Comparison of ENCODE assay signal across 28 mouse cellular contexts in the genomic region with DNA sequence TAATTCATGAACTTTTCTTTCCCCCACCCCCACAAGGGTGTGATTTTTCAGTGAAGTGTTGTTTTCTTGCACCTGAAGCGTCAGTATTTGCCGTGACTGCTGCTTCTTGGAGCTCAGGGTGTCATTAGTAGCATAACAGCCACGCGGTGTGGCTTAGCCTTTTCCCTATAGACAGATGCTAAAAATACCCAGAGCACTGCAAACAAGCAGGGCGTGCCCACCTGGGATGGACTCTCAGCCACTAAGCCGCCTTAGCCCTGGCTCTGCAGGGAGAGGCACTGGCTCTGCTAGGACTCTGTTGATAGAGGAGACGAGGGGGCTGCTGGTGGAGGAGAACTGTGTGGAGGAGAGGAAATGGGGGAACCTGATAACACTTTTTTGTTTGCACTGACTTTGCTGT. TPM values are rescaled to one million over a fixed set of nuclear protein-coding genes. Genes with fewer than 3 reads are reported as not detected.
DNase-seq lines count a peak whose midpoint lies in the region; ATAC-seq and TF ChIP-seq lines count a peak whose summit lies in the region.
"Had no signal": no experiment of that assay in that cellular context is flagged by ENCODE, and none has a peak within 500 bp of the region (broad histone marks: within the 10 kb centered on the region; RNA-seq: fewer than 3 reads in every experiment).

No protein-coding gene starts in this region.

- no peaks in the 10 kb centered on the region for H3K36me3 ChIP-seq in embryonic facial prominence, embryonic 14.5 days (ENCODE audit: control insufficient read depth, insufficient read depth, low read length)
- no peaks in the 10 kb centered on the region for H3K36me3 ChIP-seq in embryonic facial prominence, embryonic 10.5 days (replicated peaks)
- H3K36me3 ChIP-seq in intestine, embryonic 16.5 days (ENCODE audit: control insufficient read depth, insufficient read depth, low read length) = no peaks in the 10 kb centered on the region
- no peaks in the 10 kb centered on the region for H3K36me3 ChIP-seq in stomach, embryonic 15.5 days
- H3K36me3 ChIP-seq: embryonic facial prominence, embryonic 15.5 days; forebrain, embryonic 12.5 days; hindbrain, embryonic 12.5 days; limb, embryonic 10.5 days; limb, embryonic 15.5 days; liver, embryonic 15.5 days; midbrain, embryonic 15.5 days had no signal

- 61% methylated on average over 7 of the region's 7 CpGs for WGBS in embryonic facial prominence, embryonic 14.5 days
- 70% methylated on average over 7 of the region's 7 CpGs for WGBS in embryonic facial prominence, embryonic 10.5 days
- WGBS in intestine, embryonic 16.5 days = 47% methylated on average over 7 of the region's 7 CpGs
- 46% methylated on average over 7 of the region's 7 CpGs for WGBS in stomach, embryonic 15.5 days

- H3K4me3 ChIP-seq in embryonic facial prominence, embryonic 14.5 days (ENCODE audit: low read depth, low read length) = no peak overlapping the region
- no peak overlapping the region for H3K4me3 ChIP-seq in embryonic facial prominence, embryonic 10.5 days
- H3K4me3 ChIP-seq in layer of hippocampus, adult 2 months = no peak overlapping the region
- H3K4me3 ChIP-seq in intestine, embryonic 16.5 days (ENCODE audit: low read length) = no peak overlapping the region
- H3K4me3 ChIP-seq in stomach, embryonic 15.5 days (replicated peaks) = no peak overlapping the region
- H3K4me3 ChIP-seq: embryonic facial prominence, embryonic 15.5 days; forebrain, embryonic 12.5 days; hindbrain, embryonic 12.5 days; limb, embryonic 10.5 days; limb, embryonic 15.5 days; liver, embryonic 15.5 days; midbrain, embryonic 15.5 days had no signal

- no peak overlapping the region; the same call in 1 of the 2 replicates for H3K27ac ChIP-seq in embryonic facial prominence, embryonic 14.5 days (replicated peaks; ENCODE audit: low read depth, low read length)
- no peak overlapping the region for H3K27ac ChIP-seq in embryonic facial prominence, embryonic 10.5 days (replicated peaks)
- peak overlapping the region; percentile 6; the same call in 1 of the 2 replicates for H3K27ac ChIP-seq in layer of hippocampus, adult 2 months
- no peak overlapping the region for H3K27ac ChIP-seq in intestine, embryonic 16.5 days (ENCODE audit: low read length)
- no peak overlapping the region for H3K27ac ChIP-seq in stomach, embryonic 15.5 days
- H3K27ac ChIP-seq: forebrain, embryonic 12.5 days; hindbrain, embryonic 12.5 days; hindbrain, postnatal 0 days; limb, embryonic 10.5 days; limb, embryonic 15.5 days; liver, embryonic 15.5 days; midbrain, embryonic 15.5 days had no signal

- H3K9ac ChIP-seq in embryonic facial prominence, embryonic 14.5 days (ENCODE audit: low read depth, low read length) = no peak overlapping the region
- H3K9ac ChIP-seq in intestine, embryonic 16.5 days (ENCODE audit: low read depth, low read length) = no peak overlapping the region
- no peak overlapping the region for H3K9ac ChIP-seq in stomach, embryonic 15.5 days
- H3K9ac ChIP-seq: embryonic facial prominence, embryonic 15.5 days; forebrain, embryonic 12.5 days; hindbrain, embryonic 12.5 days; limb, embryonic 15.5 days; liver, embryonic 15.5 days; lung, embryonic 14.5 days; midbrain, embryonic 15.5 days had no signal

- no peak overlapping the region for H3K4me2 ChIP-seq in embryonic facial prominence, embryonic 14.5 days (ENCODE audit: low read depth, low read length)
- no peak overlapping the region for H3K4me2 ChIP-seq in intestine, embryonic 16.5 days (ENCODE audit: low read depth, low read length)
- no peak overlapping the region for H3K4me2 ChIP-seq in stomach, embryonic 15.5 days
- H3K4me2 ChIP-seq: embryonic facial prominence, embryonic 15.5 days; forebrain, embryonic 12.5 days; heart, embryonic 11.5 days; hindbrain, embryonic 12.5 days; limb, embryonic 15.5 days; liver, embryonic 15.5 days; lung, embryonic 14.5 days; midbrain, embryonic 15.5 days had no signal

- TF ChIP-seq CTCF in layer of hippocampus, adult 2 months (conservative IDR thresholded peaks at IDR 0.05) = no peak

- peak; percentile 75; the same call in 1 of the 2 replicates for ATAC-seq in embryonic facial prominence, embryonic 14.5 days (ENCODE audit: low read depth)
- 0 out of 2 replicates have a peak, but pooled peaks have one; percentile 42 for ATAC-seq in intestine, embryonic 16.5 days
- peak; percentile 63 for ATAC-seq in stomach, embryonic 15.5 days (ENCODE audit: insufficient read depth, low FRiP score, low read depth)
- ATAC-seq: hindbrain, postnatal 0 days; midbrain, embryonic 15.5 days had no signal

- DNase-seq in embryonic facial prominence, embryonic 14.5 days (ENCODE audit: low spot score) = peak; percentile 57
- DNase-seq in embryonic facial prominence, embryonic 10.5 days (ENCODE audit: low spot score) = no peak
- DNase-seq in layer of hippocampus, adult 2 months (ENCODE audit: low spot score in 2 of 2) = no peak
- DNase-seq in layer of hippocampus, postnatal 14 days (ENCODE audit: low spot score in 2 of 2) = no peak
- no peak for DNase-seq in cerebellum, postnatal 14 days
- DNase-seq: adrenal gland, postnatal 14 days; cerebellum, adult 11 months; cerebellum, adult 9-10 months; gastrocnemius, postnatal 25 days; heart, adult 11 months; kidney, adult 11 months; lung, embryonic 14.5 days; lung, postnatal 14 days; thymus, adult 2 months; thymus, postnatal 4 days had no signal

- no peaks in the 10 kb centered on the region for H3K9me3 ChIP-seq in embryonic facial prominence, embryonic 14.5 days (ENCODE audit: control insufficient read depth, low read length)
- no peaks in the 10 kb centered on the region for H3K9me3 ChIP-seq in embryonic facial prominence, embryonic 10.5 days
- no peaks in the 10 kb centered on the region for H3K9me3 ChIP-seq in intestine, embryonic 16.5 days (ENCODE audit: control insufficient read depth, low read length)
- no peaks in the 10 kb centered on the region for H3K9me3 ChIP-seq in stomach, embryonic 15.5 days
- H3K9me3 ChIP-seq: embryonic facial prominence, embryonic 15.5 days; forebrain, embryonic 12.5 days; hindbrain, embryonic 12.5 days; limb, embryonic 10.5 days; limb, embryonic 15.5 days; liver, embryonic 15.5 days; midbrain, embryonic 15.5 days had no signal

- H3K27me3 ChIP-seq in embryonic facial prominence, embryonic 14.5 days (replicated peaks; ENCODE audit: control insufficient read depth, insufficient read depth, low read length) = no peaks in the 10 kb centered on the region
- no peaks in the 10 kb centered on the region for H3K27me3 ChIP-seq in embryonic facial prominence, embryonic 10.5 days (replicated peaks; ENCODE audit: low read depth, poor library complexity, severe bottlenecking)
- H3K27me3 ChIP-seq in intestine, embryonic 16.5 days (replicated peaks; ENCODE audit: control insufficient read depth, insufficient read depth, low read length) = no peaks in the 10 kb centered on the region
- H3K27me3 ChIP-seq in stomach, embryonic 15.5 days (replicated peaks) = no peaks in the 10 kb centered on the region
- H3K27me3 ChIP-seq: embryonic facial prominence, embryonic 15.5 days; forebrain, embryonic 12.5 days; hindbrain, embryonic 12.5 days; limb, embryonic 15.5 days; liver, embryonic 15.5 days; midbrain, embryonic 15.5 days had no signal

- H3K4me1 ChIP-seq in embryonic facial prominence, embryonic 14.5 days (ENCODE audit: control insufficient read depth, insufficient read depth, low read length) = peaks cover 29% of the 10 kb centered on the region
- H3K4me1 ChIP-seq in embryonic facial prominence, embryonic 10.5 days = 0 out of 2 replicates have a peak, but pooled peaks cover 3% of the 10 kb centered on the region
- no peaks in the 10 kb centered on the region for H3K4me1 ChIP-seq in intestine, embryonic 16.5 days (ENCODE audit: control insufficient read depth, insufficient read depth, low read length)
- no peaks in the 10 kb centered on the region for H3K4me1 ChIP-seq in stomach, embryonic 15.5 days
- H3K4me1 ChIP-seq: hindbrain, embryonic 12.5 days; limb, embryonic 10.5 days; midbrain, embryonic 15.5 days had no signal

RNA-seq across cellular contexts. Expression of a gene that starts 35.1 kb away (rescaled TPM):
- polyA plus RNA-seq in embryonic facial prominence, embryonic 14.5 days (2014; fragmentation: Nextera tagmentation; extraction: Ambion mirVana) = 1.4 and 2.2 TPM in 2 replicates
- 1.0 and 1.6 TPM in 2 replicates for polyA plus RNA-seq in embryonic facial prominence, embryonic 10.5 days (2016; fragmentation: Nextera tagmentation; extraction: Ambion mirVana)
- total RNA-seq in layer of hippocampus, adult 2 months (2021) = 1,000 to 10,000 TPM; 1,761 to 1,800 TPM
- total RNA-seq in layer of hippocampus, postnatal 14 days (2021) = 1,000 to 10,000 TPM; 2,253 to 2,477 TPM
- 0.13 and 0.26 TPM in 2 replicates for polyA plus RNA-seq in intestine, embryonic 16.5 days (2015; fragmentation: Nextera tagmentation; extraction: Ambion mirVana)
- 0.36 and 0.95 TPM in 2 replicates for polyA plus RNA-seq in stomach, embryonic 15.5 days (2015; fragmentation: Nextera tagmentation; extraction: Ambion mirVana)
- total RNA-seq: common myeloid progenitor, adult 5-6 weeks; neutrophil, adult 5-6 weeks had no signal
